Mouse (Mus musculus) left cerebral cortex, adult 2 months (tissue): ENCODE data around the gene Bloc1s3. TPM values are rescaled to one million over a fixed set of nuclear protein-coding genes. Genes with fewer than 3 reads are reported as not detected.

Source experiments
- DNase-seq, 2 experiments: peaks; one replicate each; pipeline ENCODE4 v3.0.0; 2021 to 2022; ENCODE audit warnings: low spot score in 2 of 2, mixed read lengths in 1 of 2; ENCODE audit errors: extremely low spot score in 1 of 2
- H3K27ac ChIP-seq: fragments of 200-600 bp; 2 replicates; pipeline ENCODE4 v1.8.1; 2022
- H3K4me3 ChIP-seq: fragments of 200-600 bp; 2 replicates; pipeline ENCODE4 v1.8.1; 2022
- CTCF ChIP-seq: fragments of 200-600 bp; IDR thresholded peaks from 2 replicates; pipeline ENCODE4 v1.8.1; 2022; ENCODE audit warnings: antibody characterized with exemption, mild to moderate bottlenecking, moderate library complexity
- intact Hi-C: fragments of 180-260 bp; cut with DNase I; formaldehyde crosslinking; loops from one replicate; pipeline ENCODE4 v1.15.1; 2025
- total RNA-seq, 2 experiments: library from RNA; stranded (reverse); gene quantifications; 2 replicates each; pipeline ENCODE4 v1.2.3; 2021

Gene Bloc1s3
- total RNA-seq, 2 experiments from 2014 or later = 6.7 to 7.9 TPM

- TF ChIP-seq CTCF = no peak
- Histone ChIP-seq H3K27ac (no peak overlapping the region), H3K4me3 (no peak overlapping the region)
- intact Hi-C loops = loop anchor here (5.0 kb wide), 1 partner anchor 53 kb away; the partner anchor contains the start of gene Ppp1r37
- DNase-seq = no peak
These were observed 1.6 kb upstream of the Bloc1s3 start for GRCm38 (mm10) chr7:19509786-19510185.

GRCm38 (mm10) chr7:19508924-19509568 is 879 bp upstream of the Bloc1s3 start:
- no peak for TF ChIP-seq CTCF
- DNase-seq = no peak
- intact Hi-C loops = loop anchor here (5.0 kb wide), 1 partner anchor 53 kb away; the partner anchor contains the start of gene Ppp1r37
- peak overlapping the region; percentile 90 for H3K27ac ChIP-seq
- peak overlapping the region; percentile 65 for H3K4me3 ChIP-seq

GRCm38 (mm10) chr7:19507612-19507981 is 570 bp downstream of the Bloc1s3 start:
- H3K4me3 ChIP-seq = peak overlapping the region; percentile 65
- H3K27ac ChIP-seq = no peak overlapping the region; the same call in 1 of the 2 replicates
- no peak for DNase-seq
- no peak for TF ChIP-seq CTCF
- intact Hi-C loops = loop anchor here (5.0 kb wide), 1 partner anchor 55 kb away; the partner anchor contains the start of gene Ppp1r37

GRCm38 (mm10) chr7:19506969-19507611 is 1.1 kb downstream of the Bloc1s3 start:
- TF ChIP-seq CTCF = no peak
- intact Hi-C loops = loop anchor here (5.0 kb wide), 1 partner anchor 55 kb away; the partner anchor contains the start of gene Ppp1r37
- Histone ChIP-seq H3K27ac (no peak overlapping the region), H3K4me3 (peak overlapping the region; percentile 65)
- DNase-seq = peak; percentile 43 to 59

GRCm38 (mm10) chr7:19506326-19506725 is 1.8 kb downstream of the Bloc1s3 start:
- DNase-seq = no peak
- no peak; the same call in 1 of the 2 replicates for TF ChIP-seq CTCF
- intact Hi-C loops = loop anchor here (5.0 kb wide), 1 partner anchor 56 kb away; the partner anchor contains the start of gene Ppp1r37
- H3K27ac ChIP-seq = no peak overlapping the region
- H3K4me3 ChIP-seq = no peak overlapping the region

- Histone ChIP-seq H3K4me3 (no peak overlapping the region), H3K27ac (no peak overlapping the region)
- intact Hi-C loops = loop anchor here (5.0 kb wide), 1 partner anchor 96 kb away; no protein-coding TSS in a partner anchor
- peak; percentile 95 for TF ChIP-seq CTCF
- DNase-seq = no peak
These were observed 4.6 kb downstream of the Bloc1s3 start for GRCm38 (mm10) chr7:19503481-19504068.

GRCm38 (mm10) chr7:19501658-19502057 is 6.5 kb downstream of the Bloc1s3 start:
- Histone ChIP-seq H3K4me3 (no peak overlapping the region), H3K27ac (no peak overlapping the region)
- intact Hi-C loops = loop anchor here (5.0 kb wide), 1 partner anchor 94 kb away; no protein-coding TSS in a partner anchor
- DNase-seq = no peak
- no peak for TF ChIP-seq CTCF

GRCm38 (mm10) chr7:19500420-19501363 is 7.5 kb downstream of the Bloc1s3 start:
- TF ChIP-seq CTCF = no peak
- Histone ChIP-seq H3K4me3 (no peak overlapping the region), H3K27ac (no peak overlapping the region)
- intact Hi-C loops = loop anchor here (5.0 kb wide), 1 partner anchor 93 kb away; no protein-coding TSS in a partner anchor
- DNase-seq = no peak

- H3K4me3 ChIP-seq = no peak overlapping the region
- no peak overlapping the region for H3K27ac ChIP-seq
- TF ChIP-seq CTCF = no peak
- no peak for DNase-seq
- intact Hi-C loops = no loop called here
These were observed 9.8 kb downstream of the Bloc1s3 start for GRCm38 (mm10) chr7:19498326-19498725.

- Histone ChIP-seq H3K27ac (no peak overlapping the region), H3K4me3 (no peak overlapping the region)
- DNase-seq = no peak
- intact Hi-C loops = no loop called here
- TF ChIP-seq CTCF = no peak
These were observed 12.0 kb downstream of the Bloc1s3 start for GRCm38 (mm10) chr7:19496214-19496555.
